In genomic region chr2:45339866-45340265, GRCm38 (mm10) we compare ENCODE assay signal across 23 mouse cellular contexts.
A peak's percentile ranks its signal among the peaks of the same experiment; 100 is the strongest.
DNase-seq lines count a peak whose midpoint lies in the region; ATAC-seq and TF ChIP-seq lines count a peak whose summit lies in the region.
"Had no signal": no experiment of that assay in that cellular context is flagged by ENCODE, and none has a peak within 500 bp of the region (broad histone marks: within the 10 kb centered on the region; RNA-seq: fewer than 3 reads in every experiment).

No protein-coding gene starts in this region.

- H3K9ac ChIP-seq in forebrain, embryonic 14.5 days (ENCODE audit: low read length): no peak overlapping the region
- H3K9ac ChIP-seq in forebrain, embryonic 13.5 days: no peak overlapping the region
- H3K9ac ChIP-seq in lung, embryonic 14.5 days: no peak overlapping the region
- no peak overlapping the region for H3K9ac ChIP-seq in midbrain, embryonic 11.5 days (ENCODE audit: low read length)
- H3K9ac ChIP-seq: embryonic facial prominence, embryonic 12.5 days; forebrain, embryonic 12.5 days had no signal

- H3K4me3 ChIP-seq in forebrain, embryonic 14.5 days (ENCODE audit: low read depth, low read length): no peak overlapping the region
- no peak overlapping the region for H3K4me3 ChIP-seq in forebrain, embryonic 13.5 days
- H3K4me3 ChIP-seq in layer of hippocampus, adult 2 months: no peak overlapping the region
- no peak overlapping the region for H3K4me3 ChIP-seq in lung, embryonic 14.5 days (ENCODE audit: low read depth, low read length)
- no peak overlapping the region for H3K4me3 ChIP-seq in midbrain, embryonic 11.5 days (ENCODE audit: low read depth, low read length)
- H3K4me3 ChIP-seq: embryonic facial prominence, embryonic 10.5 days; embryonic facial prominence, embryonic 12.5 days; forebrain, embryonic 12.5 days had no signal

- H3K9me3 ChIP-seq in forebrain, embryonic 14.5 days (replicated peaks; ENCODE audit: control insufficient read depth, low read length): no peaks in the 10 kb centered on the region
- H3K9me3 ChIP-seq in forebrain, embryonic 13.5 days (replicated peaks): no peaks in the 10 kb centered on the region; the same call in 1 of the 2 replicates
- H3K9me3 ChIP-seq in lung, embryonic 14.5 days (ENCODE audit: low read depth, low read length): no peaks in the 10 kb centered on the region
- H3K9me3 ChIP-seq in midbrain, embryonic 11.5 days (ENCODE audit: control insufficient read depth, low read length): no peaks in the 10 kb centered on the region
- H3K9me3 ChIP-seq: embryonic facial prominence, embryonic 10.5 days; embryonic facial prominence, embryonic 12.5 days; forebrain, embryonic 12.5 days; G1E had no signal

- H3K4me2 ChIP-seq in forebrain, embryonic 14.5 days (ENCODE audit: low read length): no peak overlapping the region
- no peak overlapping the region for H3K4me2 ChIP-seq in forebrain, embryonic 13.5 days
- no peak overlapping the region for H3K4me2 ChIP-seq in lung, embryonic 14.5 days
- no peak overlapping the region for H3K4me2 ChIP-seq in midbrain, embryonic 11.5 days
- H3K4me2 ChIP-seq: embryonic facial prominence, embryonic 12.5 days; forebrain, embryonic 12.5 days had no signal

- 64% methylated on average over 1 of the region's 1 CpGs for WGBS in forebrain, embryonic 14.5 days
- 74% methylated on average over 1 of the region's 1 CpGs for WGBS in forebrain, embryonic 13.5 days
- WGBS in lung, embryonic 14.5 days: 43% methylated on average over 1 of the region's 1 CpGs
- WGBS in midbrain, embryonic 11.5 days: 80% methylated on average over 1 of the region's 1 CpGs

- peak; percentile 22 for DNase-seq in forebrain, embryonic 14.5 days (ENCODE audit: low spot score)
- peak in 1 of 2 experiments; percentile 37 for DNase-seq in layer of hippocampus, adult 2 months (ENCODE audit: low spot score in 2 of 2)
- no peak for DNase-seq in layer of hippocampus, adult 8-10 months (ENCODE audit: low spot score in 2 of 2)
- DNase-seq in lung, embryonic 14.5 days: peak; percentile 18
- no peak for DNase-seq in lung, postnatal 25 days (ENCODE audit: low spot score)
- no peak for DNase-seq in midbrain, embryonic 11.5 days (ENCODE audit: low spot score, missing footprints)
- DNase-seq: adrenal gland, adult 2 months; adrenal gland, postnatal 10 days; adrenal gland, postnatal 25 days; B cell, adult 2 months; cerebellum, adult 11-12 months; cerebellum, adult 2 months; cerebellum, adult 9-10 months; cerebellum, postnatal 10 days; cerebellum, postnatal 25 days had no signal

- no peaks in the 10 kb centered on the region for H3K27me3 ChIP-seq in forebrain, embryonic 14.5 days (replicated peaks; ENCODE audit: control insufficient read depth, insufficient read depth, low read length)
- no peaks in the 10 kb centered on the region for H3K27me3 ChIP-seq in forebrain, embryonic 13.5 days
- H3K27me3 ChIP-seq in lung, embryonic 14.5 days (ENCODE audit: insufficient read depth, low read length): no peaks in the 10 kb centered on the region
- no peaks in the 10 kb centered on the region for H3K27me3 ChIP-seq in midbrain, embryonic 11.5 days (ENCODE audit: control insufficient read depth, insufficient read depth, low read length)
- H3K27me3 ChIP-seq: CH12.LX; embryonic facial prominence, embryonic 12.5 days; forebrain, embryonic 12.5 days had no signal

- H3K36me3 ChIP-seq in forebrain, embryonic 14.5 days (ENCODE audit: control insufficient read depth, insufficient read depth, low read length): no peaks in the 10 kb centered on the region
- H3K36me3 ChIP-seq in forebrain, embryonic 13.5 days (ENCODE audit: poor library complexity, severe bottlenecking): no peaks in the 10 kb centered on the region
- no peaks in the 10 kb centered on the region for H3K36me3 ChIP-seq in lung, embryonic 14.5 days (ENCODE audit: insufficient read depth)
- H3K36me3 ChIP-seq in midbrain, embryonic 11.5 days (ENCODE audit: control insufficient read depth, insufficient read depth, low read length): no peaks in the 10 kb centered on the region
- H3K36me3 ChIP-seq: embryonic facial prominence, embryonic 10.5 days; embryonic facial prominence, embryonic 12.5 days; forebrain, embryonic 12.5 days; G1E had no signal

- ATAC-seq in forebrain, embryonic 14.5 days: no peak
- no peak for ATAC-seq in forebrain, embryonic 13.5 days
- ATAC-seq in lung, embryonic 14.5 days (ENCODE audit: insufficient read depth): no peak
- ATAC-seq in midbrain, embryonic 11.5 days (ENCODE audit: low FRiP score): no peak
- ATAC-seq: CD4-positive, CD25-positive, alpha-beta regulatory T cell, adult 4 months; forebrain, embryonic 16.5 days had no signal

- H3K4me1 ChIP-seq in forebrain, embryonic 14.5 days (ENCODE audit: control insufficient read depth, insufficient read depth, low read length): no peaks in the 10 kb centered on the region
- no peaks in the 10 kb centered on the region for H3K4me1 ChIP-seq in forebrain, embryonic 13.5 days
- peaks cover 2% of the 10 kb centered on the region; the same call in 1 of the 2 replicates for H3K4me1 ChIP-seq in lung, embryonic 14.5 days (ENCODE audit: insufficient read depth)
- H3K4me1 ChIP-seq in midbrain, embryonic 11.5 days (ENCODE audit: control insufficient read depth, insufficient read depth, low read length): no peaks in the 10 kb centered on the region
- H3K4me1 ChIP-seq: embryonic facial prominence, embryonic 10.5 days; embryonic facial prominence, embryonic 12.5 days; forebrain, embryonic 12.5 days had no signal

- no peak overlapping the region for H3K27ac ChIP-seq in forebrain, embryonic 14.5 days (ENCODE audit: low read depth, low read length)
- no peak overlapping the region for H3K27ac ChIP-seq in forebrain, embryonic 13.5 days
- H3K27ac ChIP-seq in layer of hippocampus, adult 2 months: peak overlapping the region; percentile 86
- no peak overlapping the region for H3K27ac ChIP-seq in lung, embryonic 14.5 days (ENCODE audit: low read depth)
- H3K27ac ChIP-seq in midbrain, embryonic 11.5 days (ENCODE audit: low read depth, low read length): no peak overlapping the region
- H3K27ac ChIP-seq: embryonic facial prominence, embryonic 10.5 days; embryonic facial prominence, embryonic 12.5 days; forebrain, embryonic 12.5 days had no signal

- no peak for TF ChIP-seq CTCF in layer of hippocampus, adult 2 months (conservative IDR thresholded peaks at IDR 0.05)
- TF ChIP-seq CTCF in lung, embryonic 14.5 days (IDR thresholded peaks at IDR 0.05; ENCODE audit: low read depth): no peak

Comparison
In these comparisons a context has a peak if more than half of its experiments do, and no peak if none do; other contexts are left out.
1. DNase-seq: peak in forebrain, embryonic 14.5 days (single experiment) and lung, embryonic 14.5 days (single experiment); none in layer of hippocampus, adult 8-10 months (0 of 2), lung, postnatal 25 days (single experiment) and midbrain, embryonic 11.5 days (single experiment).